Mouse (Mus musculus): ENCODE data around the gene Pde2a. TPM values are rescaled to one million over a fixed set of nuclear protein-coding genes. Genes with fewer than 3 reads are reported as not detected.

Gene Pde2a
- polyA plus RNA-seq, 1 experiment: 25.1 TPM

DNA sequence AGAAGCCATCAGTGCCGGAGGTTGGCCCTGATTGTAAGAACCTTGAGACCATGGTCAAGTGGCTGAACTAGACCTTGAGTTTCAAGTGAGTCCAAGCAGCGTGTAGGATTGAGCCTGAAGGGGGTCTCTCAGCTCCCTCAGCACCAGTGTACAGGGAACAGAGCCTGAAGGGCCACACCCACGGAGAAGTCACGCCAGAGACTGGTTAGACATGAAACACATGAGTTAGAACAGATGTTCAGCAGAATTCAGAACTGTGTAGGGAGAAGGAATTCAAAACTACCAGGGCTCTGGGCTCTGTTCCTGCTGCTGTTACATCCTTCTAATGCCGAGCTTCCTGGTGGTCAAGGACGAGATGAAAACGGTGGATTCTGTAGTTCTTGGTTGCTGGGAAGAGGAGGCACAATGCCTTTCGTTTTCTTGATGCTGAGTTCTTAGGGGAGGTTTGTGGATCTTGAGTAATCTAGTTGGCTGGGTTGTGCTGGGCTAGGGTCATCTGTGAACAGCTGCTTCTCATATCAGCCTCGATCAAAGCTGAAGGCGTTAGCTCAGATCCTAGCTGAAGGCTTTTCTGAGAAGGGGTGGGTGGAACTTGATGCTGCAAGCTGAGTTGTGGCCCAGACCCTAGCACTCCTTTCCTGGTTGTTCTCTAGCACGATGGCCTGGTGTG, 11.1 kb upstream of the Pde2a start, which contains the start of gene Gm45837:
TSS of gene Gm45837 (plus strand) at position 620 of the 670 bp plus-strand sequence.
- TF ChIP-seq CTCF (IDR thresholded peaks at IDR 0.05; ENCODE audit: borderline replicate concordance, extremely low read depth, insufficient read depth, insufficient read length): no peak
- TF ChIP-seq POLR2A (IDR thresholded peaks at IDR 0.05; ENCODE audit: borderline replicate concordance, extremely low read depth, insufficient read depth, insufficient read length, poor library complexity, severe bottlenecking): no peak
- no peak for DNase-seq (ENCODE audit: low read depth)

DNA sequence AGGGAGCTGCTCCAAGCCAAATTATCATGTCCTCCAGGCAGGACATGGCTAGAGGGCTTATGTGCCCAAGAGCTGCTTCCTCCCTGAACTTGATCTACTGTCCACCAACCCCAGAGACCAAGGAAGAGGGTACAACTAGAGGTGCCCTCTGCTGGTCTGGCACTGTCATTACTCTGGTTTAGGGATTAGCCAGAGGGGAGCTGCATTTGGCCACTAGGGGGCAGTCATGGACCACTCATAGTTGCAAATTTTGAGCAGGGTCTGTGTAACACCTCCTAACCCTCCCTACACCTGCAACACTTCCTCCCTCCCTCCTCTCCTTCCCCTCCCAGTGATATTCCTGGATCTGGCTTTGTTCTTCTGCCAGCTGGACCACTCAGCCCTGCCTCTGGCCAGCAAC, 8.7 kb upstream of the Pde2a start:
- DNase-seq (ENCODE audit: low read depth): peak; percentile 89
- TF ChIP-seq POLR2A (IDR thresholded peaks at IDR 0.05; ENCODE audit: borderline replicate concordance, extremely low read depth, insufficient read depth, insufficient read length, poor library complexity, severe bottlenecking): no peak
- TF ChIP-seq CTCF (IDR thresholded peaks at IDR 0.05; ENCODE audit: borderline replicate concordance, extremely low read depth, insufficient read depth, insufficient read length): peak; percentile 98

DNA sequence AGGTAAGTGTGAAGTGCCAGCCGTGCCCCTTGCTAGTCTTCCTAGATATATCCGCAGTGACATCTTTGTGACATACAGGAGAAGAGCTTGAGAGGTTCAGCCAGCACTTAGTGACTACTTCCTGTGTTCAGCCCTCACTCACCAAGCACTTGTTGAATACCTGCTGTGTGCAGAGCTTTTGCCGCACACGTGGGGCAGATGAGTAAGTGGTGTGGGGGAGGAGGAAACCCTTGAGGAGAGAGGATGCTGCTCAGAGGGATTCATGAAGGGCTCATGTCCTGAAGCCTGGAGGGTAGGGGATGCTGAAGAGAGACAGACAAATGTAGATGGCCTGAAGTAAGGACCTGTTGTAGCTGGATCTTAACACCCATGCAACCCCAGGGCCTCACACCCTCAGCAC, 7.3 kb upstream of the Pde2a start:
- TF ChIP-seq POLR2A (IDR thresholded peaks at IDR 0.05; ENCODE audit: borderline replicate concordance, extremely low read depth, insufficient read depth, insufficient read length, poor library complexity, severe bottlenecking) (no peak), CTCF (IDR thresholded peaks at IDR 0.05; ENCODE audit: borderline replicate concordance, extremely low read depth, insufficient read depth, insufficient read length) (no peak)
- DNase-seq (ENCODE audit: low read depth): no peak

DNA sequence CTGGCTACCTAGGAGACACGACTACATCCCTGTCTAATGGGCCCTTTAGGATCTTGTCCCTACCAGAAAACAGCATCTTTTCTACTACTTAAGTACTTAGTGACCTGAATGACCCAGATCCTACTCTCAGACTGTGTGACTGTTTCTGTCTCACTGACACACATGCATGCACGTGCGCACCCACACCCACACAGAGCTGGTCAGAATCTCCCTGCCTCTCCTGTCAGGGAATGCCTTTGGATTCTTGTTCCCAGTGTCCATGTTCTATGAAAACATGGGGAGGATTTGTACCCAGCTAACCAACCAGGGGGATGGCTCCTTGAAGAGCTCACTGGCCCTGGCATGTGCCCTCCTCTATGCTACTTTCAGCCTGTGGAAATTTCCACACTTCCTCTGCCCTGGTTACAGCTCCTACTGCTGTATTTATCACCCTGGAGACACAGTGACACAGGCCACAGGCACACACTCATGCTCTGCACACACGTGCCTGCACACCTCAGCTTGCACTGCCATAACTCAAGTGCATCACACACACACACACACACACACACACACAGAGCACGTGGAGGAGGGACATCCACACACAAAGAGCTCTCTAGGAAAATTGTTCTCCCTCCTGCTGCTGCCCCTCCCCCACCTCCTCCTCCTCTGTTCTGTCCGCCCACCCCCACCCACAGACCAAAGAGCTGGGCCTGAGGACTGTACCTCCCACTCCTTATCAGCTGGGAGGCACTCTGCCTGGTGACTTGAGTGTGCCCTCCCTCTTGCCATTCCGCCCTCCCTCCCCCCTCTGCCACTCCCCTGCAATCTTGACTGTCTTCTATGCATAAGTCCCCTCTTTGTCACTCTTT, 6.6 kb upstream of the Pde2a start:
- TF ChIP-seq POLR2A (IDR thresholded peaks at IDR 0.05; ENCODE audit: borderline replicate concordance, extremely low read depth, insufficient read depth, insufficient read length, poor library complexity, severe bottlenecking): no peak
- TF ChIP-seq CTCF (IDR thresholded peaks at IDR 0.05; ENCODE audit: borderline replicate concordance, extremely low read depth, insufficient read depth, insufficient read length): no peak
- DNase-seq (ENCODE audit: low read depth): peak; percentile 80

DNA sequence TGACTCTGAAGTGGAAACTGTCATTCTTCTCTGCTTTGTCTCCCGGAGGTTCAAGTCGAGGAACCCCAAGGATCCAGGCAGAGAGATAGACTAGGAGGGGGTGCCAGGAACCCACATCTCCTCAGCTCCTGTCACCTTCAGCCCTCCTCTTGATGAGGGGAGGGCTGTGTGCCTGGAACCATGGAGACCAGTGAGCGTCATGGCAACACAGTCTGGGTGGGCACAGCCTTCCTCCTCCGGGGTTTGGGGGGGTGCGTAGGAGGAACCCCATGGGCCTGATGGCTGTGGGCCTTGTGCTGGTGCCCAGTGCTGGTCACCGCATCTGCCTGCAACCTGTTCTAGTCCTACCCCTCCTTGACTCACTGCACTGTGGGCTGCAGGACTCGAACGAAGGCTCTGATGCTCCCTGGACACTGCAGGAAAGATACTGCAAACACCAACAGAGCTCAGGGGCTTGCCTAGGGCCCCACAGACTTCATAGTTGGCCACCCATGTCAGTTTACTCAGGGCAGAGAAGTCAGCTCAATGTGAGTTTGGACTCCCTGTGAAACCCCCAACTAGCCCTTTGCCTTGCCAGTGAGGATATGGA, 5.9 kb upstream of the Pde2a start:
- DNase-seq (ENCODE audit: low read depth): no peak
- TF ChIP-seq CTCF (IDR thresholded peaks at IDR 0.05; ENCODE audit: borderline replicate concordance, extremely low read depth, insufficient read depth, insufficient read length) (no peak), POLR2A (IDR thresholded peaks at IDR 0.05; ENCODE audit: borderline replicate concordance, extremely low read depth, insufficient read depth, insufficient read length, poor library complexity, severe bottlenecking) (no peak)

DNA sequence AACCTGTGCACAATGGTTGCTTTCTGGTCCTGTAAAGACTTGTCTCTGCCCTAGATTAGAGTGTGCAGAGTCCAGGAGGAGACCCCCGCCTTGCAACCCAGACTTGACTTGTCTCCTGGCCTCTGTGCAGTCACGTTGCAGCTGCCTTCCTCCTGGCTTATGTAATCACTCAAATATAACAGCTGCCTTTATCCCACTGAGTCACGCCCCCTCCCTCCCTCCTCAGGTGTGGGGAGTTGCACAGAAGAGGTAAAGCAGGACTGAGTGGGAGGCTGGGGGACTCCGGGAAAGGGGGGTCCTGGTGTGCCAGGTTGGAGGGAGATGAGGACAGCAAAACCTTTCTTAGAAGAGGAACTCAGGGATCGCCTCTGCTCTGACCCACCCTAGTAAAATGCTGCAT, 5.1 kb upstream of the Pde2a start:
- no peak for TF ChIP-seq POLR2A (IDR thresholded peaks at IDR 0.05; ENCODE audit: borderline replicate concordance, extremely low read depth, insufficient read depth, insufficient read length, poor library complexity, severe bottlenecking)
- TF ChIP-seq CTCF (IDR thresholded peaks at IDR 0.05; ENCODE audit: borderline replicate concordance, extremely low read depth, insufficient read depth, insufficient read length): no peak
- DNase-seq (ENCODE audit: low read depth): no peak

DNA sequence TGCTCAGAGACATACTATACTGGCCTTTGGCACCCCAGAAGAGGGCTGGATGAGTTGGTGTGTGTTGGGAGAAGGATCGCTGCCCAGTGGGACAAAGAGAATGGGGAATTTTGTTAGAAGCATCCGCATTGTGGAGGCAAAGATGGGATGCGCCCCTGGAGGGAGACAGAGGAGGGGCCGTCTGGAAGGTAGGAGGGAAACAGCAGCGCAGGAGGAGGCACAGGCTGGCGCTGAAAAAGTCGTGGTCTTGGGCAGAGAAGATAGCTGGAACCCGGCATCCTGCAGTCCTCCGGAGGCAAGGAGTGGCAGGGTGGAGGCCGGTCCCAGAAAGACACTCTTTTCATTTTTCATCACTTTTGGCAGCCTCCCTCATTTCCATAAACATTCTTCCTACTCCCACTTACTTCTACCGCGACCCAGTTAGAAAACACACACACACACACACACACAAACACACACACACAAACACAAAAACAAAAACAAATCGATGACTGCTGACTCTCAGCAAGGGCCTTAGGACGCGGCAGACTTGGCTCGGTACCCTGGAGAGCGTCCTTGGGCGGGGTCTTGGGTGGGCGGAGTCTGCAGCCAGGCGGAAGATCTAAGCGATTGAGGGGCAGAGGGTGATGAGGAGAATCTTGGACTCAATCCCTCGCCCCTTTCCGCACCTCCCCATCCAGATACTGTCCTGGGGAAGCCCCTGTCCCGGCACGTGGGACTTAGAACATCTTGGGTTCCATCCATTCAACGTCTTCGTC, 2.3 kb upstream of the Pde2a start:
- DNase-seq (ENCODE audit: low read depth): peak; percentile 61
- TF ChIP-seq CTCF (IDR thresholded peaks at IDR 0.05; ENCODE audit: borderline replicate concordance, extremely low read depth, insufficient read depth, insufficient read length) (no peak), POLR2A (IDR thresholded peaks at IDR 0.05; ENCODE audit: borderline replicate concordance, extremely low read depth, insufficient read depth, insufficient read length, poor library complexity, severe bottlenecking) (no peak)

DNA sequence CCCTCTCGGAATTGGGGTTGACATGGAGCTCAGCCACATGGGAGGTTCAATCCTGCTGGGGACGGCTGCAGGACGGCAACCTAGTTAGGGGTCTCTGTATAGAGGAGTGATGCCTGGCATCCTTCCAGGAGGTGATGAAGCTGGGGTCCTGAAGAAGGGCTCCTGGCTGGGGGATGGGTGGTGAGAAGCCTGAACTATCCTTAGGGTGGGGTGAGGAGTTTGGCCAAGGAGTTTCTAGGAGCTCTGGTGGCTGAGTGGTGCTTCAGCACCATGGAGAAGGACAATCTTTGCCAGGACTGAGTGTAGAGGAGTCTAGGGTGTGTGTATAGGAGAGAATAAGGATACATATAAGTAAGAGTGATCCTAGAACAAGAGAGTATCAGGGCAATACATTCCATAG, 578 bp downstream of the Pde2a start:
- TF ChIP-seq CTCF (IDR thresholded peaks at IDR 0.05; ENCODE audit: borderline replicate concordance, extremely low read depth, insufficient read depth, insufficient read length) (no peak), POLR2A (IDR thresholded peaks at IDR 0.05; ENCODE audit: borderline replicate concordance, extremely low read depth, insufficient read depth, insufficient read length, poor library complexity, severe bottlenecking) (no peak)
- DNase-seq (ENCODE audit: low read depth): no peak

DNA sequence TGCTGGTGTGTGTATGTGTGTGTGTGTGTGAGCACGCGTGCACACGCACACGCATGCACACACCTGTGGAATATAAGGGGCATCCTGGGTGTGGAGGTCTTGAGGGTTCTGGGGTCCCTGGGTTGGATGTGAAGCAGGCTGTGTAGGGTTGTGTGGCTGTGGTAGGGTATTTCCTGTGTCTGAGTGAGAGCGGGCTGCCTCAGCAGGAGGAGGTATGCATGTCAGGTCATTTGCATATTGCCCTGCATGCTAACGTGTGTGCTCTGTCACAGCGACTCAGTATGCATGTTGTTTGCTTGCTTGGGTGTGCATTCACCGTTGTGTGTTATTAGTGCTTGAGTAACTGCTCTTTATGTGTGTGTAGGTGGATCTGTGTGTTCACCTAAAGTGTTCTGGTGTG, 1.2 kb downstream of the Pde2a start:
- no peak for DNase-seq (ENCODE audit: low read depth)
- no peak for TF ChIP-seq POLR2A (IDR thresholded peaks at IDR 0.05; ENCODE audit: borderline replicate concordance, extremely low read depth, insufficient read depth, insufficient read length, poor library complexity, severe bottlenecking)
- TF ChIP-seq CTCF (IDR thresholded peaks at IDR 0.05; ENCODE audit: borderline replicate concordance, extremely low read depth, insufficient read depth, insufficient read length): no peak

DNA sequence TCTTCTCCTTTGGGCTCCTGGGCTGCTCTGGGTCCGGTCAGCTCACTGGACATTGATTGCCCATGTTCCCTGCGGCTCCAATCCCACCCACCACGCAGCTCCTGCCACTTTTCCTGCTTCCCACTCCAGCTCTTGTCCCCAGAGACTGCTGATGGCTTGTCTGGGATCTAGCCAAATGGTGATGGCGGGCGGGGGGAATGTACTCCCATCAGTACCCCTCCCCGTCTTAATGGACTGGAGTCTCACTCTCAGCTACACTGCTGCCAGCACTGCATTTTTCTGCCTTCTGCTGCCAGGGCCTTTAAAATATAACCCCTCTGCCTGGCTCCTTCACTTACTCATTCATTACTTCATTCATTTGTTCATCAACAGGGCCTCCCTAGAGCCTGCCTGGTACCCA, 2.5 kb downstream of the Pde2a start:
- peak; percentile 77 for DNase-seq (ENCODE audit: low read depth)
- TF ChIP-seq POLR2A (IDR thresholded peaks at IDR 0.05; ENCODE audit: borderline replicate concordance, extremely low read depth, insufficient read depth, insufficient read length, poor library complexity, severe bottlenecking) (no peak), CTCF (IDR thresholded peaks at IDR 0.05; ENCODE audit: borderline replicate concordance, extremely low read depth, insufficient read depth, insufficient read length) (no peak)

DNA sequence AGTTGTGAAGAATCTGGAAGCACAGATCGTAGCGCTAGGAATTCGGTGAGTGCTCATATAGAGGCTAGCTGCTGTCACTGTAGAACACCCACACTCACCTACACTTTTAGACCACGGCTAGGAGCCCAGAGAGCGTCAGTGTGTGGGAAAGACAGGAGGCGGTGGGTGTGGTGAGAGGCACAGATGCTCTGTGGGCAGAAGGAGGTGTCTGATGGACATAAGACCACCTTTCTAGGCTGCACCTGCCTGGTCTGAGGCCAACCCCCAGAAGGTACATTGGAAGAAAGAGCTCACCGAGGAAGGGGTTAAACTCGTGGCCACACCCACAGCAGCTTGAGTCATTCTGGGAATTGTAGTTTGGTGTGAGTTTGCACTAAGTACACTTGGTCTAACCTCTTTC, 5.2 kb downstream of the Pde2a start:
- no peak for TF ChIP-seq POLR2A (IDR thresholded peaks at IDR 0.05; ENCODE audit: borderline replicate concordance, extremely low read depth, insufficient read depth, insufficient read length, poor library complexity, severe bottlenecking)
- TF ChIP-seq CTCF (IDR thresholded peaks at IDR 0.05; ENCODE audit: borderline replicate concordance, extremely low read depth, insufficient read depth, insufficient read length): no peak
- DNase-seq (ENCODE audit: low read depth): peak; percentile 41
